Mouse (Mus musculus) heart, adult 2 months (tissue): ENCODE results near the gene Nup93.

Source experiments
- CTCF ChIP-seq: fragments of 200-600 bp; IDR thresholded peaks from 2 replicates; pipeline ENCODE4 v1.8.1; 2022; ENCODE audit warnings: antibody characterized with exemption, mild to moderate bottlenecking, moderate library complexity
- EP300 ChIP-seq: fragments of 200-500 bp; IDR thresholded peaks from 2 replicates; pipeline ENCODE4 v1.6.1; 2011; ENCODE audit warnings: low read depth, low read length, control low read depth; ENCODE audit not compliant: insufficient read depth
- POLR2A ChIP-seq: fragments of 200-500 bp; IDR thresholded peaks from 2 replicates; pipeline ENCODE4 v1.6.1; 2011; ENCODE audit warnings: mild to moderate bottlenecking, low read depth, low read length, control low read depth; ENCODE audit not compliant: insufficient read depth

DNA sequence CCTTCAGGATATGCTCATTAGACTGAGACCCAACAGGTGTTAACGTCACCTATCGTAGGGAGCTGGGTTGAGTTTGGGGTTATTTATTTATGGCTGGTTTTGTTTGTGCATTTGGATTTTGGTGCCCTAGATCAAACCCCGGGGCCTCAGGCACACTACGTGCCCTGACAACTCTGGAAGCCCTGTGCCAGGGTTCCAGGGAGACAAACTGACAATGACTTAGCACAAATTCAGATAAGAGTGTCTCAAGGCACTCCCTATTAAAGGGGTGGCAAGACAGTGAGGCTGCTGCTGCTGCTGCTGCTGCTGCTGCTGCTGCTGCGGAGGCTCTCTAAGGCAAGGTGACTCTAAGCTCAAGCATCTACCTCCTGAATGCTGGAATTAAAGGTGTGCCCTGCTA lies 44.8 kb upstream of the Nup93 start:
- no peak for TF ChIP-seq CTCF
- TF ChIP-seq EP300 = no peak
- TF ChIP-seq POLR2A = no peak
